Mouse (Mus musculus) brain, adult 2 months (tissue): Measurements from ENCODE around the gene Apol10a.
"Not testable (repeated sequence)": the region's sequence is repeated elsewhere in the genome, so short reads cannot be mapped to it uniquely, and the experiment has no call there.

Experiments
- DNase-seq: peaks from one replicate; pipeline ENCODE4 v3.0.0; 2011; ENCODE audit warnings: low read depth, low spot score

The Apol10a gene

GRCm38 (mm10) chr15:77476693-77477092 lies at the start of gene Apol10a:
Gene Apol10a (plus strand): TSS chr15:77477047.
- not testable (repeated sequence) for DNase-seq

- peak; percentile 15 for DNase-seq
These were observed 48.0 kb upstream of the Apol10a start for GRCm38 (mm10) chr15:77428690-77429448.

- DNase-seq, result peak; percentile 77
These were observed 32.1 kb upstream of the Apol10a start for GRCm38 (mm10) chr15:77444746-77445145.

GRCm38 (mm10) chr15:77445668-77446067 lies 31.2 kb upstream of the Apol10a start:
- not testable (repeated sequence) for DNase-seq

- not testable (repeated sequence) for DNase-seq
These were observed 29.5 kb upstream of the Apol10a start, which contains the start of gene Apol7b for GRCm38 (mm10) chr15:77447392-77447791. Gene Apol7b (minus strand): TSS chr15:77447492.

GRCm38 (mm10) chr15:77449927-77450326 lies 26.9 kb upstream of the Apol10a start:
- peak; percentile 19 for DNase-seq

GRCm38 (mm10) chr15:77474699-77475390 lies 2.0 kb upstream of the Apol10a start:
- not testable (repeated sequence) for DNase-seq

- no peak for DNase-seq
These were observed 5.4 kb downstream of the Apol10a start for GRCm38 (mm10) chr15:77482140-77482794.

GRCm38 (mm10) chr15:77493181-77493580 lies 16.3 kb downstream of the Apol10a start:
- DNase-seq, result not testable (repeated sequence)

GRCm38 (mm10) chr15:77494694-77495093 lies 17.8 kb downstream of the Apol10a start:
- DNase-seq, result not testable (repeated sequence)

- DNase-seq, result peak; percentile 1
These were observed 31.1 kb downstream of the Apol10a start, which contains the start of gene Apol11a for GRCm38 (mm10) chr15:77507966-77508365. Gene Apol11a (plus strand): TSS chr15:77508271.

- DNase-seq, result not testable (repeated sequence)
These were observed 43.7 kb downstream of the Apol10a start for GRCm38 (mm10) chr15:77520596-77520995.

- DNase-seq, result peak; percentile 26
These were observed 46.5 kb downstream of the Apol10a start for GRCm38 (mm10) chr15:77523186-77523843.

GRCm38 (mm10) chr15:77533216-77533615 lies 56.4 kb downstream of the Apol10a start, which contains the start of gene Apol7c:
Gene Apol7c (minus strand): TSS chr15:77533316.
- no peak for DNase-seq

GRCm38 (mm10) chr15:77539221-77539620 lies 62.4 kb downstream of the Apol10a start:
- DNase-seq, result not testable (repeated sequence)
